Mouse (Mus musculus) lung, embryonic 15.5 days (tissue): ENCODE results near the gene Serpina3i. TPM values are rescaled to one million over a fixed set of nuclear protein-coding genes. Genes with fewer than 3 reads are reported as not detected.

ENCODE experiments used
- ATAC-seq: fragments of 200-750 bp; cut with Nextera tagmentation; 2 replicates; pipeline ENCODE4 v1.8.0; 2017; ENCODE audit warnings: moderate number of reproducible peaks, borderline replicate concordance; ENCODE audit not compliant: low FRiP score, low TSS enrichment; ENCODE audit errors: extremely low read depth
- H3K27ac ChIP-seq: fragments of 300-500 bp; sonication (generic); 2 replicates; pipeline ENCODE4 v1.5.1; 2015; ENCODE audit warnings: moderate library complexity, mild to moderate bottlenecking, inconsistent platforms
- H3K27me3 ChIP-seq: fragments of 300-500 bp; sonication (generic); 2 replicates; pipeline ENCODE4 v1.6.1; 2015; ENCODE audit warnings: inconsistent platforms
- H3K36me3 ChIP-seq: fragments of 300-500 bp; sonication (generic); 2 replicates; pipeline ENCODE4 v1.6.1; 2015; ENCODE audit warnings: inconsistent platforms
- H3K4me1 ChIP-seq: fragments of 300-500 bp; sonication (generic); 2 replicates; pipeline ENCODE4 v1.6.1; 2015; ENCODE audit warnings: inconsistent platforms
- H3K4me2 ChIP-seq: fragments of 300-500 bp; sonication (generic); 2 replicates; pipeline ENCODE4 v1.6.1; 2015; ENCODE audit warnings: inconsistent platforms, mild to moderate bottlenecking, moderate library complexity
- H3K4me3 ChIP-seq: fragments of 300-500 bp; sonication (generic); 2 replicates; pipeline ENCODE4 v1.5.1; 2015; ENCODE audit warnings: mild to moderate bottlenecking, inconsistent platforms
- H3K9ac ChIP-seq: fragments of 300-500 bp; sonication (generic); 2 replicates; pipeline ENCODE4 v1.6.1; 2015; ENCODE audit warnings: inconsistent platforms
- H3K9me3 ChIP-seq: fragments of 300-500 bp; sonication (generic); 2 replicates; pipeline ENCODE4 v1.6.1; 2016; ENCODE audit warnings: inconsistent platforms
- WGBS: fragments of 180-500 bp; shearing (Covaris S2); methylation state at CpG from one replicate; pipeline ENCODE4 v1.1.7; 2015; 5-methylcytosine and 5-hydroxymethylcytosine counted together
- polyA plus RNA-seq: library from polyadenylated mRNA; unstranded; fragments of >200 nt; fragmentation: Nextera tagmentation; extraction: Ambion mirVana; gene quantifications from 2 replicates; pipeline ENCODE4 v1.2.1, GENCODE M21; 2015

Serpina3i gene
- polyA plus RNA-seq, 1 experiment from 2014 or later, result 0.65 TPM

DNA sequence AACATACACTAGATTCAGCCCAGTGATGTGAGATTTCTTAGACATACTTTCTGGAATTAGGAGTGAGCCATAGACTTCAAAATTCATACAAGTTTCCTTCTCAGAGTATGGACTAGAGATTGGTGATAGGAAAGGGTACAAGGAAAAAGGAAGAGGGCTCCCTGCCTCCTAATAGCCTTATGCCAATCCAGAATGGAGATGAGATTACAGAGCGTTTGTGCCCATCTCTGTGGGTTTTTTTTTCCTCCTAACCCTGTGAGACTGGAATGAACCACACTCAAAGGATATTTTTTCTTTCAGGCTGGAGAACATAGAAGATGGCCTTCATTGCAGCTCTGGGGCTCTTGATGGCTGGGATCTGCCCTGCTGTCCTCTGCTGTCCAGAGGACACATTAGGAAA is 51.3 kb downstream of the Serpina3i start, which contains the start of gene Serpina3j:
Gene Serpina3j (plus strand): TSS at position 301 of the 400 bp plus-strand sequence.
- H3K27me3 ChIP-seq, result no peaks in the 10 kb centered on the region
- no peak within 1 kb of the TSS for H3K9ac ChIP-seq
- H3K9me3 ChIP-seq, result no peaks in the 10 kb centered on the region
- H3K27ac ChIP-seq, result no peak within 1 kb of the TSS
- WGBS, result 81% methylated on average over 1 of the region's 1 CpGs
- no peaks in the 10 kb centered on the region for H3K4me1 ChIP-seq
- no peak within 1 kb of the TSS for H3K4me2 ChIP-seq
- no peaks in the 10 kb centered on the region for H3K36me3 ChIP-seq
- no peak within 1 kb of the TSS for H3K4me3 ChIP-seq
- ATAC-seq, result no peak

Other genes starting within 250 kb of the Serpina3i start
- gene Serpina9, start 249.4 kb upstream of the Serpina3i start, polyA plus RNA-seq, result 0.24 and 0.32 TPM in 2 replicates
- not detected in 2 replicates for gene Serpina12, start 218.7 kb upstream of the Serpina3i start, polyA plus RNA-seq
- 0.06 TPM in 1 of 2 replicates, not detected in the other for gene Serpina5, start 162.0 kb upstream of the Serpina3i start, polyA plus RNA-seq
- gene Serpina3a, start 150.4 kb upstream of the Serpina3i start, polyA plus RNA-seq, result not detected in 2 replicates
- gene Serpina3b, start 135.1 kb upstream of the Serpina3i start, polyA plus RNA-seq, result not detected in 2 replicates
- 0.12 TPM in 1 of 2 replicates, not detected in the other for gene Serpina3c, start 109.3 kb upstream of the Serpina3i start, polyA plus RNA-seq
- gene Serpina3f, start 48.6 kb upstream of the Serpina3i start, polyA plus RNA-seq, result 0.15 TPM in 1 of 2 replicates, not detected in the other
- gene Serpina3g, start 26.9 kb upstream of the Serpina3i start, polyA plus RNA-seq, result 1.6 and 4.4 TPM in 2 replicates
- 0.06 TPM in 1 of 2 replicates, not detected in the other for gene Serpina3j, start 51.4 kb downstream of the Serpina3i start, polyA plus RNA-seq
- gene Serpina3k, start 75.4 kb downstream of the Serpina3i start, polyA plus RNA-seq, result not detected in 2 replicates
- gene Serpina3m, start 75.4 kb downstream of the Serpina3i start, polyA plus RNA-seq, result not detected in 2 replicates
- gene Serpina3n, start 143.6 kb downstream of the Serpina3i start, polyA plus RNA-seq, result 0.14 TPM in 1 of 2 replicates, not detected in the other
- gene Gsc, start 210.2 kb downstream of the Serpina3i start, polyA plus RNA-seq, result 0.31 TPM in 1 of 2 replicates, not detected in the other